Mouse (Mus musculus) C2C12 (cell line): ENCODE results near the gene Ppp4r2.

Source experiments
- CEBPB ChIP-seq: IDR thresholded peaks from one replicate; pipeline ENCODE4 v1.6.1; 2011; ENCODE audit warnings: low read depth, mild to moderate bottlenecking, control low read depth, moderate library complexity
- CTCF ChIP-seq: IDR thresholded peaks from one replicate; pipeline ENCODE4 v1.5.1; 2011; ENCODE audit not compliant: control insufficient read depth, insufficient read depth, insufficient read length
- FOSL1 ChIP-seq: IDR thresholded peaks from one replicate; pipeline ENCODE4 v1.8.0; 2011; ENCODE audit warnings: mild to moderate bottlenecking, low read length; ENCODE audit not compliant: poor library complexity, insufficient read depth, severe bottlenecking
- MAX ChIP-seq: IDR thresholded peaks from one replicate; pipeline ENCODE4 v1.6.1; 2011; ENCODE audit warnings: mild to moderate bottlenecking, control low read depth
- USF1 ChIP-seq: IDR thresholded peaks from one replicate; pipeline ENCODE4 v1.6.1; 2011; ENCODE audit warnings: low read depth, mild to moderate bottlenecking, control low read depth, moderate library complexity

DNA sequence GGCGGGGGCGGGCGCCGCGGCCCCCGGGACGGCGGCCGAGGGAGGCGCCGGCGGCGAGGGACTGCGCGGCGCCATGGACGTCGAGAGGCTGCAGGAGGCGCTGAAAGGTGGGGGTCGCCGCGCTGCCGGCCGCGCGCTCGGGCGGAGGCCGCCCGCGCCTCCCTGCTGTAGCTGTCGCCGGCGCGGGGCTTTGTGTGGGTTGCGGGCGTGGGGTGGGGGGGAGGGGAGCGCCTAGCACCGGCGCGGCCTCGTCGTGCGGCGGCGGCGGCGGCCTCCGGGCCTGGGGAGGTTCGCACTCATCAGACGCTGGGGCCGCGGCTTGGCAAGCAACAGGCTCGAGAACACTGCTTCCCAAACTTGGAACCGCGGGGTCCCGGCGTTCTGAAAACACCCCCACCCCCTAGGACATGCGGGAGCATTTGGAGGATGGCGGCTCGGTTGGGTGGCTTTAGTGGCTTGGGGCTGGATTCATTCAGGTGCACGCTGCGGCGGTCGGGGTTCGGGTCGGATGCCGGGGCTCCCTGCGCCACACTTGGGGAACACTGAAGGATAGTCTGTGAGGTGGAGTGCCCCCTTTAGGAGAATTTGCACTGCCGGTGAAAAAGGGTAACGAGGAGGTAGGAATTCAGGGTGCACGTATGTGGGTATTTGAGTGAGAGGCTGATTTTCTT, 524 bp downstream of the Ppp4r2 start:
- no peak for TF ChIP-seq CEBPB
- TF ChIP-seq CTCF: peak; percentile 40
- no peak for TF ChIP-seq MAX
- no peak for TF ChIP-seq USF1
- no peak for TF ChIP-seq FOSL1
